Mouse (Mus musculus): ENCODE measurements around the gene Nuak2.

GRCm38 (mm10) chr1:132346951-132347350, 31.0 kb downstream of the Nuak2 start:
- TF ChIP-seq CTCF (IDR thresholded peaks at IDR 0.05; ENCODE audit: insufficient read depth, low read depth, low read length): no peak
- TF ChIP-seq POLR2A (IDR thresholded peaks at IDR 0.05; ENCODE audit: insufficient read depth, low read depth, low read length): no peak

All from olfactory bulb, adult 2 months (tissue).